Mouse (Mus musculus) liver, embryonic 12.5 days (tissue): Measurements from ENCODE around the gene Leng8. TPM values are rescaled to one million over a fixed set of nuclear protein-coding genes. Genes with fewer than 3 reads are reported as not detected.

Experiments used
- ATAC-seq: fragments of 200-750 bp; cut with Nextera tagmentation; 2 replicates; pipeline ENCODE4 v1.8.0; 2017; ENCODE audit warnings: moderate number of reproducible peaks, mild to moderate bottlenecking, moderate library complexity
- H3K27ac ChIP-seq: fragments of 300-500 bp; sonication (generic); 2 replicates; pipeline ENCODE4 v1.5.1; 2016; ENCODE audit warnings: mild to moderate bottlenecking
- H3K27me3 ChIP-seq: fragments of 300-500 bp; sonication (generic); replicated peaks from 2 replicates; pipeline ENCODE4 v1.6.1; 2016; ENCODE audit warnings: mild to moderate bottlenecking, moderate library complexity
- H3K36me3 ChIP-seq: fragments of 300-500 bp; sonication (generic); 2 replicates; pipeline ENCODE4 v1.6.1; 2016; ENCODE audit warnings: mild to moderate bottlenecking, moderate library complexity
- H3K4me1 ChIP-seq: fragments of 300-500 bp; sonication (generic); 2 replicates; pipeline ENCODE4 v1.6.1; 2016
- H3K4me2 ChIP-seq: fragments of 300-500 bp; sonication (generic); 2 replicates; pipeline ENCODE4 v1.6.1; 2016; ENCODE audit warnings: mild to moderate bottlenecking, moderate library complexity
- H3K4me3 ChIP-seq: fragments of 300-500 bp; sonication (generic); 2 replicates; pipeline ENCODE4 v1.5.1; 2016; ENCODE audit warnings: mild to moderate bottlenecking, moderate library complexity
- H3K9ac ChIP-seq: fragments of 300-500 bp; sonication (generic); 2 replicates; pipeline ENCODE4 v1.6.1; 2016; ENCODE audit warnings: mild to moderate bottlenecking, moderate library complexity
- H3K9me3 ChIP-seq: fragments of 300-500 bp; sonication (generic); replicated peaks from 2 replicates; pipeline ENCODE4 v1.6.1; 2016; ENCODE audit warnings: mild to moderate bottlenecking, moderate library complexity
- WGBS: fragments of 180-500 bp; shearing (Covaris S2); methylation state at CpG from one replicate; pipeline ENCODE4 v1.1.7; 2016; ENCODE audit not compliant: insufficient replicate concordance; 5-methylcytosine and 5-hydroxymethylcytosine counted together
- polyA plus RNA-seq: library from polyadenylated mRNA; unstranded; fragments of >200 nt; fragmentation: Nextera tagmentation; extraction: Ambion mirVana; gene quantifications from 2 replicates; pipeline ENCODE4 v1.2.1, GENCODE M21; 2016

The Leng8 gene
- polyA plus RNA-seq, 1 experiment from 2014 or later, result 39.3 TPM

GRCm38 (mm10) chr7:4178438-4178837 is 41.6 kb downstream of the Leng8 start:
- WGBS, result 32% methylated on average over 3 of the region's 3 CpGs
- H3K4me3 ChIP-seq, result no peak overlapping the region

More at GRCm38 (mm10) chr7:4178438-4178837, 41.6 kb downstream of the Leng8 start:
- no peak overlapping the region for H3K4me2 ChIP-seq
- no peaks in the 10 kb centered on the region for H3K4me1 ChIP-seq
- H3K9me3 ChIP-seq, result no peaks in the 10 kb centered on the region
- no peak overlapping the region for H3K9ac ChIP-seq
- no peaks in the 10 kb centered on the region for H3K27me3 ChIP-seq
- no peak overlapping the region for H3K27ac ChIP-seq
- no peaks in the 10 kb centered on the region for H3K36me3 ChIP-seq
- ATAC-seq, result no peak

Other genes with a start within 250 kb of the Leng8 start
- gene Gm14548, start 238.9 kb upstream of the Leng8 start, polyA plus RNA-seq, result 0.15 and 0.18 TPM in 2 replicates
- gene Lilra6, start 221.5 kb upstream of the Leng8 start, polyA plus RNA-seq, result 0.12 and 0.20 TPM in 2 replicates
- 0.81 and 1.0 TPM in 2 replicates for gene Lair1, start 73.8 kb upstream of the Leng8 start, polyA plus RNA-seq
- 0.48 and 0.77 TPM in 2 replicates for gene Ttyh1, start 17.6 kb upstream of the Leng8 start, polyA plus RNA-seq
- gene Leng9, start 13.3 kb downstream of the Leng8 start, polyA plus RNA-seq, result 1.2 and 1.5 TPM in 2 replicates
- 10.5 TPM in 2 replicates for gene Cdc42ep5, start 27.8 kb downstream of the Leng8 start, polyA plus RNA-seq
- 0.10 and 0.14 TPM in 2 replicates for gene Lilra5, start 100.7 kb downstream of the Leng8 start, polyA plus RNA-seq
- gene Ncr1, start 200.7 kb downstream of the Leng8 start, polyA plus RNA-seq, result not detected in 2 replicates